Mouse (Mus musculus): Measurements from ENCODE around the gene Gclm.

DNA sequence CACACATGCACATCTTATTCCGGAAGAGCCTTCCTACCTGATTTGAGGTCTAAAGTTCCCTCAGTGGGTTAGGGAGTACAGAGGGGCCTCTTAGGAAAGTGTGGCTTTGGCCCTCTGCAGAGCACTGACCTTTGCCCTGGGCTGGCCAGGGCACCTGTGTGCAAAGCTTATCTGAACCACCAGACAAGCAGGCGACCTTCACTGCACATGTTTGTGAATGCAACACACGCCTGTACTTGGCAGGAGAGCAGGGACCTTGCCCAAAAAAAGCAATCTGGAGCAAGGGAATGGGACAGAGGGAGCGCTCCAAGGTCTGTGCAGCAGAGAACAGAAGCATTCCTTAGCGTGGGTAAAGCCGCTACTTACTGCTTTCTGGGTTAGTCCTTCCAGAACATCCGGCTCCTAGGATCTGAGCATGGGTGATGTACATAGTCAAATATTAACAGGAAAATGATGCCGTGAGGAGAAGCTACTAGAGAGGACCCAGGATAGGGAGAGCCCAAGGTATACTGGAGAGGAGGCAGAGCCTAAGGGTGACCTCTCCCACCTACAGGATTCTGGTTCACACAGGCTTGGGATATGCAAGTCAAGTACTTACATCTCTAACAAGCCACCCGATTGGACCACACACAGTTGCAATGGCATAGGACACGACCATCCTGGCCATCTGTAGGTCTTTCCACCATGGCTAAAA, 67.7 kb downstream of the Gclm start:
- TF ChIP-seq CTCF (IDR thresholded peaks at IDR 0.05; ENCODE audit: low read depth) (no peak), EP300 (optimal IDR thresholded peaks at IDR 0.05) (no peak)

Measured in stomach, postnatal 0 days (tissue).